Mouse (Mus musculus) right cerebral cortex, adult 2 months (tissue): Measurements from ENCODE around the gene Drc3.
"Not testable (repeated sequence)": the region's sequence is repeated elsewhere in the genome, so short reads cannot be mapped to it uniquely, and the experiment has no call there.

Source experiments
- DNase-seq, 2 experiments: peaks; one replicate each; pipeline ENCODE4 v3.0.0; 2021 to 2022; ENCODE audit warnings: low spot score in 2 of 2

Drc3 gene

DNA sequence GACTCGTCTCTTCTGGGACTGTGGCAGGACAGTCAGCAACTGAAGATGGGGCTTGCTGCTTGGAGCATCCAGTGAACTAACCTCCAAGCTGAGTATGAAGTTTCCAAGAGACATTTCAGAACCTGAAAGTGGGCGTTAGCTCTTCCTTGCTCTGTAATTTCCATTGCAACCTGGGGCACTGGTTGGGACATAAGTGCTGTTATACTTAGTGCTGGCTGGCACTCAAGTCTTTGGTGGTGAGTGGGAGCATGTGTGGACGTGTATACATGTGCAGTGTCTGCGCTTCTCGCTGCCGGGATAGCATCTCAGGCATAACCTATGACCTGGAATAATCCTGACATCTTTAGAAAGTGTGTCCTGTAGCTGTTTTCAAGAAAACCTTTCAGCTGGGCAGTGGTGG, 38.2 kb downstream of the Drc3 start:
- peak in 1 of 2 experiments; percentile 9 for DNase-seq

DNA sequence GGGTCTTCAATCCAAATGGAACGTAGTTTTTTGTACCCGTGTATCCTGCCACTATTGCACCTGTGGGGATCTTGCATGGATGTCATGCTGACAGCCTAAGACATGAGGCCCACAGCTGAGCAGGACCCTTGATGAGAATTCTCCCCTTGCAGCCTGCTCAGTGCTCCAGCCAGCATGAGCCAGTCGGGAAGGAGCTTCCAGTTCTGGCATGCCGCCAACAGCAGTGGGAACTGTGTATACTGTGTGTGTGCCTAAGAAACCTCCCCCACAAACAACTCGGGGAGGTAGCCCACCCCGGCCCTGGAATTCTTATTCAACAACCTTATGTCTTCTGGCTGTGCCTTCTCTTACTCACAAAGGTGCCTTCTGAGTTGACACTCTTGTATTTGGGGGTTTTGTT, 43.4 kb downstream of the Drc3 start:
- peak in 1 of 2 experiments; percentile 15 for DNase-seq

DNA sequence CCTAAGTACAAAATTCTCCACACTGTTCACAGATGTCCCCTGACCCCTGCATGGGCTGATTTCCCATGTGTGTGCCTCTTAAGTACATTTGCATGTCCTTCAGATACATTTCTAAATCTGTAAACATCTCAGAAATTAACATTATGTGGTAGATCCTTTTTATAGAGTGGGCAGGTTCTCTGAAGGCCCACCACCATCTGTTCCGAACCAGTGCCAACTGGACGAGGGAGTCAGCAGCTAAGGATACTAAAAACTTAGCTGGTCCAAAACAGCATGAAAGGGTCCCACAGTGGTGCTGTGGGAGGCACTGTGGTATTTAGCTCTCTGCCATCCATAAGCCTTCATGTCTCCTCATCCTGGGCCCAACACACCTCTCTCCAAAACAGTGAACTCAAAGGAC, 44.0 kb downstream of the Drc3 start:
- DNase-seq, result peak; percentile 76 to 78

- DNase-seq, result no peak
Measured at GRCm38 (mm10) chr11:60406606-60407005, 53.5 kb downstream of the Drc3 start.

DNA sequence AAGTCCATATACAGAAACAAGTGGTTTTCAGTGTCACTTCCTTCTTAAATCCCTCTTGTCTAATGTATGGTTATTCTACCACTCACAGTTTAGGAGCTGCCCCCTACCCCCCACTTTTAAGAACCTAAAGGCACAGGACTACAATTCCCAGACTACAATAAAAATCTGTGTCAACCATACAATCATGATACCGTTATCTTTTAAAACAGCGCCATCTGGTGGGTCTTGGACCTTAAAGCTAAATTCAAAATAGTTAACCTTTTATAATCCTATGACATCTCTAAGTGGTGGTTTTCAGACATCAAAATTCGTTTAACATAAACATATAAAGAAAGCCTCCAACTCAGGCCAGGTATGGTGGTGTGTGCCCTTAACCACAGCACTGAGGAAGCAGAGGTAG, 59.0 kb downstream of the Drc3 start:
- DNase-seq, result peak; percentile 72 to 79

- DNase-seq, result no peak
Measured at GRCm38 (mm10) chr11:60412921-60413320, 59.8 kb downstream of the Drc3 start.

DNA sequence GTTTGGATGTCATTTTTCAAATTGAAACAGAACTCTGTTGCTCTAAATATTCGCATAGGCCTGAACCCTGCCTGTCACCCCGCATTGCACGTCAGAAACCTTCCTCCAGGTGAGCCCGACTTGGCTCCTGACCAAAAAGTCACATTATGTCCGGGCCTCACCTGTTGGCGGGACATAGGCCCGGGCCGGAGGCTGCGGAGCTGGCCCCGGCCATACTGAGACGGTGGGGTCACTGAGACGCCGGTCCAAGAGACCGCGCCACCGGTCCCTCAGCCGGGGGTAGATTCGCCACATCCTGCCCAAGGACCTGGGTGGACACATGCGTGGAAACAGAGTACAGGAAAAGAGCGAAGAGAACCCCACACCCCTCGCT, 63.4 kb downstream of the Drc3 start:
- DNase-seq, result no peak

DNA sequence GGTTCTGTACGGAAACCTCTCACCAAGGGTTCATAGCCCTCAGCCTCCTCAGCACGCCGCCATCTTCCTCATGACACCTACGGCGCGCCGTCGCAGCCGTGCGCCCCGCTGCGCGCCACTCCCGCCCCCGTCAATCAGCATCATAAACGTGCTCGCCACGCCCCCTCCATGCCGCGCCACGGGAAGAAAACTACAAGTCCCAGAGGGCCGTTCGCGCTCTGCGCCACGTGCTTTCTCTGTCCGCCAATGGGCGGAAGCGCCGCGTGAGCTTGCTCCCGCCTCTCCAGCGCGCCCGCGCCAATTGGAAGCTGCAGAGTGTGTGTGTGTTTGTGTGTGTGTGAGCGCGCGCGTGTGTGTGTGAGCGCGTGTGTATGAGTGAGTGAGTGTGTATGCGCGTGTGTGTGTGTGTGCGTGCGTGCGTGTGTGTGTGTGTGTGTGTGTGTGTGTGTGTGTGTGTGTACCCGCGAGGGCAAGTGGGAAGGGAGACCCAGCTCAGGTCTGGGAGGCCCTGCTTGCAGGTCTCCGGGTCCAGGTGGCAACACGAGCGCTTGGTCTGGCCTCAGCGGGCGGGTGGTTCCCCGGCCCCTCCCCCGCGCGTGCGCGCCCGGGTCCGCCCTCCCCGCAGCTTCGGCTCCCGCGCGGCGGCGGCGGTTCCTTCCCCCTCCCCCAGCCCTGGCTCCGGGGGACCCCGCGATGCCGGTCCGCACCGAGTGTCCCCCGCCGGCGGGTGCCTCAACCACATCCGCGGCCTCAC, 64.0 kb downstream of the Drc3 start, which contains the start of gene Gid4:
Gene Gid4 (plus strand): TSS at position 183 of the 754 bp plus-strand sequence.
- DNase-seq, result peak; percentile 99

- DNase-seq, result no peak
Measured at GRCm38 (mm10) chr11:60417717-60418472, 64.8 kb downstream of the Drc3 start, which contains the start of gene Atpaf2. Gene Atpaf2, minus strand, starts transcription at chr11:60418457.

DNA sequence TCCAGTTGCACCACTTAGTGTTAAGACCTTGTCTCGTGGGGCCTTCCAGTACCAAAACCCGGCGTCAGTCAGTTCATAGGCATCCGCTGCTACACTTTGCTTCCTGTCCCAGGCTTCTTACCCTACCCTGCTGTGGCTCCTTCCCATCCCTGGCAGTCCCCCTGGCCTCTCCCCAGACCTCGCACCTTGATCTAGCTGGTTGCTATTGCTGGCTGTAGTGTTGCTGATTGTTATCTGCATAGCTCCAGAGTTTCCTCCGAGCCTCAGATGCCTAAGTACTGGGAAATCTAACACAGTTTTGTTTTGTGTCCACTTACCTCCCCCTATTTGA, 65.3 kb downstream of the Drc3 start:
- DNase-seq, result no peak

GRCm38 (mm10) chr11:60422046-60422668, 69.0 kb downstream of the Drc3 start:
- no peak for DNase-seq

- no peak for DNase-seq
Measured at GRCm38 (mm10) chr11:60423006-60423405, 69.9 kb downstream of the Drc3 start.

DNA sequence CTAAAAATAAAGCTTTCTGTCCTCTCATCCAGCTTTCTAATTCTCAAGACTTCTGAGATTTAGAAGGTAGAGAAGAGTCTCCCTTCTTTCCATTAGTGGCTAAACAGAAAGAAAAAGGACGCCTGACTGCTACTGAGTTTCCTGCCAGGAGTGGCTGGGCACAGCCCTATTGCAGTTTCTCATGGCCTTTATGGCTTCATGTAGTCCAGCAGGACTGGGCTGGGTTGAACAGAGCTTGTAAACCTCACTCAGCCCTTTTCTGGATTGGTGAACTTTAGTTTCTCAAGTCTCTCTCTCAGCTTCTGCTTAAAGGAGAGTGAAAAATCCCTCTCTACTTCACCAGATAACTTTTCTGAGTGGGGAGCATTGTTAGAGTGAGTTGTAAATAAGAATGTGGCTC, 73.3 kb downstream of the Drc3 start:
- DNase-seq, result no peak

DNA sequence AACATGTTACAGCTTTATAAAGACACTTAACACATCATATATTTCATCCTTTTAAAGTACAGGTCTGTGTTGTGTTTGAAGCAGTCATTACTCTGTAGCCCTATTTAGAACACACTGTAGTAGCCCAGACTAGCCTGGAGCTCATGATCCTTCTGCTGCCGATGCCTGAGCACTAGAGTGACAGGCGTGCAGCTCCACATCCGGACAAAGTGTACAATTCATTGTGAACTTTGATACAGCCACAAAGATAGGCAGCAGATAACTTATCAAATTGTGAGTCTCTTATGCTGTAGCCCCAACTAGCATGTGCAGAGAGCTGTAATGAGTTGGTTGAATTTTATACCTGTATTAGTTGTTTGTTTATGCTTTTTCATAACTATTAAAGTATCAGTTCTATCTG, 74.5 kb downstream of the Drc3 start:
- no peak for DNase-seq

- no peak for DNase-seq
Measured at GRCm38 (mm10) chr11:60433501-60433900, 80.4 kb downstream of the Drc3 start.

GRCm38 (mm10) chr11:60435133-60435532, 82.0 kb downstream of the Drc3 start:
- no peak for DNase-seq

DNA sequence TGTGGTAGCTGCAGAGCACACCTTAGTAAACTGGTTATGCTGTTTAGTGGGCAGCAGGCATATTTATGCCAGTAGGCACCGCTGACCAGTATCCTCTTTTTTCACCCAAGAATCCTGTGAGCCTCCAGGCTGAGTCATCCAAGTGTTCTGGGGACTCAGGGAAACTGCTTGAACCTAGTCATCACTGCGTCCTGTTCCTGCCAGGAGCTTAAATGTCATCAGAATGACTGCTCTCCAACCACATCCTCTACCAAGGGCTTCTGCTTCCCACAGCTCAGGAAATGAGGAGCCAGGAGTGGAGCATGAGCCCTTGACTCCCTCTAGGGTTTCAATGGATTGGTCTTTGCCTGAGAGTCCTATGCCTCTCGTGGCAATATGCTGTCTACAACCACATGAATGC, 83.5 kb downstream of the Drc3 start:
- DNase-seq, result no peak

GRCm38 (mm10) chr11:60439621-60440020, 86.5 kb downstream of the Drc3 start:
- not testable (repeated sequence) for DNase-seq

- no peak for DNase-seq
Measured at GRCm38 (mm10) chr11:60440176-60440575, 87.0 kb downstream of the Drc3 start.

- peak; percentile 33 to 46 for DNase-seq
Measured at GRCm38 (mm10) chr11:60442896-60443295, 89.8 kb downstream of the Drc3 start.
